Mouse (Mus musculus): ENCODE results near the gene Serac1.

The Serac1 gene

GRCm38 (mm10) chr17:6066021-6066420 lies 13.5 kb downstream of the Serac1 start:
- peak; percentile 79 for DNase-seq (ENCODE audit: low read depth)

GRCm38 (mm10) chr17:6063532-6063931 lies 16.0 kb downstream of the Serac1 start:
- no peak for DNase-seq (ENCODE audit: low read depth)

- DNase-seq (ENCODE audit: low read depth), result no peak
These were observed 16.7 kb downstream of the Serac1 start for GRCm38 (mm10) chr17:6062793-6063192.

- peak; percentile 84 for DNase-seq (ENCODE audit: low read depth)
These were observed 24.6 kb downstream of the Serac1 start for GRCm38 (mm10) chr17:6054934-6055355.

- DNase-seq (ENCODE audit: low read depth), result no peak
These were observed 26.7 kb downstream of the Serac1 start for GRCm38 (mm10) chr17:6052801-6053200.

GRCm38 (mm10) chr17:6037507-6037906 lies 42.0 kb downstream of the Serac1 start:
- DNase-seq (ENCODE audit: low read depth), result no peak

- DNase-seq (ENCODE audit: low read depth), result no peak
These were observed 42.7 kb downstream of the Serac1 start for GRCm38 (mm10) chr17:6036872-6037271.

GRCm38 (mm10) chr17:6036458-6036857 lies 43.1 kb downstream of the Serac1 start:
- no peak for DNase-seq (ENCODE audit: low read depth)

GRCm38 (mm10) chr17:6035661-6036060 lies 43.9 kb downstream of the Serac1 start:
- DNase-seq (ENCODE audit: low read depth), result no peak

- DNase-seq (ENCODE audit: low read depth), result no peak
These were observed 53.7 kb downstream of the Serac1 start for GRCm38 (mm10) chr17:6025831-6026230.

GRCm38 (mm10) chr17:6021374-6021789 lies 58.2 kb downstream of the Serac1 start:
- DNase-seq (ENCODE audit: low read depth), result peak; percentile 45

- peak; percentile 54 for DNase-seq (ENCODE audit: low read depth)
These were observed 58.9 kb downstream of the Serac1 start for GRCm38 (mm10) chr17:6020636-6021035.

GRCm38 (mm10) chr17:6019776-6020175 lies 59.8 kb downstream of the Serac1 start:
- DNase-seq (ENCODE audit: low read depth), result peak; percentile 82

GRCm38 (mm10) chr17:6018348-6018747 lies 61.2 kb downstream of the Serac1 start:
- DNase-seq (ENCODE audit: low read depth), result no peak

- DNase-seq (ENCODE audit: low read depth), result peak; percentile 34
These were observed 62.3 kb downstream of the Serac1 start for GRCm38 (mm10) chr17:6017268-6017667.

GRCm38 (mm10) chr17:6016213-6016780 lies 63.2 kb downstream of the Serac1 start:
- peak; percentile 67 for DNase-seq (ENCODE audit: low read depth)

- no peak for DNase-seq (ENCODE audit: low read depth)
These were observed 64.6 kb downstream of the Serac1 start for GRCm38 (mm10) chr17:6014985-6015384.

GRCm38 (mm10) chr17:6013079-6013478 lies 66.5 kb downstream of the Serac1 start:
- DNase-seq (ENCODE audit: low read depth), result no peak

GRCm38 (mm10) chr17:6009606-6010005 lies 69.9 kb downstream of the Serac1 start:
- no peak for DNase-seq (ENCODE audit: low read depth)

GRCm38 (mm10) chr17:6008590-6008989 lies 71.0 kb downstream of the Serac1 start:
- no peak for DNase-seq (ENCODE audit: low read depth)

- peak; percentile 64 for DNase-seq (ENCODE audit: low read depth)
These were observed 71.6 kb downstream of the Serac1 start for GRCm38 (mm10) chr17:6007902-6008301.

- peak; percentile 41 for DNase-seq (ENCODE audit: low read depth)
These were observed 72.3 kb downstream of the Serac1 start for GRCm38 (mm10) chr17:6007101-6007780.

GRCm38 (mm10) chr17:6005638-6006471 lies 73.7 kb downstream of the Serac1 start:
- peak; percentile 91 for DNase-seq (ENCODE audit: low read depth)

Data from NIH3T3 (cell line).